19 mouse cellular contexts compared by ENCODE assay signal in the genomic region with DNA sequence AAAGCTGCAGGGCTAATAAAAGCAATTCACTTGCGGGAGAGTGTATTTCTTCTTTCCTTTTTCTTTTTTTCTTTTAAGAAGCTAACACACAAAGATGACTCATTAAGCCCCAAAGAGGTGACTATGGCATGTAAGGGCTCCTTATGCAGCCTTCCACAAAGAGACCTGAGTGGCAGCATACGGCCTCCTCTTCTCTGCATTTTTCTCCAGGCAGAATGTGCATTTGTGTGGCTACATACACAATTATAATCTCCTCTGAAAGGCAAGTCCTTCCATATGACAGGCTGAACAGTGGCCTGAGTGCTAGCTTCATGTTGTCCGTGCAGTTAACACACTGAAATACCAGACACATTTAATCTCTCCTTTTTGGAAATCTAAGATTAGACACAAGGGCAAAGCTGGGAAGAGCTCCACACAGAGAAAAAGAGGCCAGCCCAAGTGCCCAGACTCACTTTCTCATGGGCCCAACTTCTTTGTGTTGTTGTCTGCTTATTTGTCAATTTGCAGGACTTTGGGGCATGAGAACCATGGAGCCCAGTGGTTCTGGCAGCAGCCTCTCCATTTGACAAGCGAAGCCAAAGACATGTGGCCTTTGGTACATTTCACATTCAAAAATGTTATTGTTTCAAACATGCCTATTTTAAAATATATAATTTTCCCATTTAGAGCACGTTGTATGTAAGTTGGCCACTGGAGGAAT. TPM values are rescaled to one million over a fixed set of nuclear protein-coding genes. Genes with fewer than 3 reads are reported as not detected.
A peak's percentile ranks its signal among the peaks of the same experiment; 100 is the strongest.
DNase-seq lines count a peak whose midpoint lies in the region; ATAC-seq and TF ChIP-seq lines count a peak whose summit lies in the region.
"Had no signal": no experiment of that assay in that cellular context is flagged by ENCODE, and none has a peak within 500 bp of the region (broad histone marks: within the 10 kb centered on the region; RNA-seq: fewer than 3 reads in every experiment).

No protein-coding gene starts in this region.

- H3K27me3 ChIP-seq in heart, embryonic 11.5 days (ENCODE audit: control insufficient read depth, insufficient read depth, low read length), result no peaks in the 10 kb centered on the region
- H3K27me3 ChIP-seq in lung, embryonic 14.5 days (ENCODE audit: insufficient read depth, low read length), result no peaks in the 10 kb centered on the region
- no peaks in the 10 kb centered on the region for H3K27me3 ChIP-seq in testis, adult 2 months (ENCODE audit: control insufficient read depth, insufficient read depth, low read length)
- H3K27me3 ChIP-seq: embryonic facial prominence, embryonic 12.5 days; liver, embryonic 12.5 days had no signal

- H3K4me3 ChIP-seq in heart, embryonic 11.5 days (ENCODE audit: low read depth, low read length), result no peak overlapping the region
- no peak overlapping the region for H3K4me3 ChIP-seq in lung, embryonic 14.5 days (ENCODE audit: low read depth, low read length)
- H3K4me3 ChIP-seq in testis, adult 2 months (ENCODE audit: control insufficient read depth, low read depth, low read length), result no peak overlapping the region
- H3K4me3 ChIP-seq: embryonic facial prominence, embryonic 12.5 days; liver, embryonic 12.5 days had no signal

- H3K27ac ChIP-seq in heart, embryonic 11.5 days (ENCODE audit: low read depth, low read length), result peak overlapping the region; percentile 50
- peak overlapping the region; percentile 75; the same call in 1 of the 2 replicates for H3K27ac ChIP-seq in lung, embryonic 14.5 days (ENCODE audit: low read depth)
- H3K27ac ChIP-seq in testis, adult 2 months (ENCODE audit: control insufficient read depth, insufficient read depth, low read depth, low read length), result peak overlapping the region; percentile 58; the same call in 1 of the 2 replicates
- H3K27ac ChIP-seq: embryonic facial prominence, embryonic 12.5 days; hindbrain, postnatal 0 days; liver, embryonic 12.5 days had no signal

- H3K4me1 ChIP-seq in heart, embryonic 11.5 days (ENCODE audit: control insufficient read depth, insufficient read depth, low read length), result peaks cover 10% of the 10 kb centered on the region; the same call in 1 of the 2 replicates
- H3K4me1 ChIP-seq in lung, embryonic 14.5 days (ENCODE audit: insufficient read depth), result peaks cover 11% of the 10 kb centered on the region; the same call in 1 of the 2 replicates
- 0 out of 2 replicates have a peak, but pooled peaks cover 3% of the 10 kb centered on the region for H3K4me1 ChIP-seq in testis, adult 2 months (ENCODE audit: control insufficient read depth, insufficient read depth, low read length)
- H3K4me1 ChIP-seq: embryonic facial prominence, embryonic 12.5 days; liver, embryonic 12.5 days had no signal

- no peaks in the 10 kb centered on the region for H3K9me3 ChIP-seq in heart, embryonic 11.5 days (replicated peaks; ENCODE audit: control insufficient read depth, low read length)
- no peaks in the 10 kb centered on the region for H3K9me3 ChIP-seq in lung, embryonic 14.5 days (ENCODE audit: low read depth, low read length)
- H3K9me3 ChIP-seq: embryonic facial prominence, embryonic 12.5 days; liver, embryonic 12.5 days had no signal

- no peak for ATAC-seq in heart, embryonic 11.5 days (replicated peaks; ENCODE audit: insufficient number of reproducible peaks, low FRiP score, low TSS enrichment)
- no peak for ATAC-seq in lung, embryonic 14.5 days (ENCODE audit: insufficient read depth)
- no peak for ATAC-seq in erythroid progenitor cell, adult 5-6 weeks (replicated peaks; ENCODE audit: low FRiP score, poor library complexity, severe bottlenecking)
- ATAC-seq: hindbrain, postnatal 0 days; liver, embryonic 12.5 days had no signal

- DNase-seq in heart, adult 8-10 months (ENCODE audit: low spot score), result no peak
- no peak for DNase-seq in lung, embryonic 14.5 days
- DNase-seq in lung, adult 18-20 months, result no peak
- no peak for DNase-seq in testis, postnatal 10 days (ENCODE audit: low spot score)
- no peak for DNase-seq in spleen, postnatal 4 days (ENCODE audit: low spot score in 2 of 2)
- DNase-seq: adrenal gland, postnatal 10 days; B cell, adult 2 months; cerebellum, adult 2 months; kidney, adult 11 months; kidney, postnatal 10 days; lung, postnatal 36 days; spleen, adult 18-20 months; thymus, postnatal 14 days had no signal

- no peak for TF ChIP-seq CTCF in lung, embryonic 14.5 days (IDR thresholded peaks at IDR 0.05; ENCODE audit: low read depth)
- TF ChIP-seq CTCF in testis, adult 2 months (IDR thresholded peaks at IDR 0.05; ENCODE audit: control insufficient read depth, insufficient read depth, insufficient replicate concordance, low read depth, low read length), result no peak

- TF ChIP-seq POLR2A in testis, adult 2 months (IDR thresholded peaks at IDR 0.05; ENCODE audit: control insufficient read depth, low read depth, low read length), result no peak

- H3K9ac ChIP-seq in heart, embryonic 11.5 days (ENCODE audit: low read depth, low read length), result no peak overlapping the region
- no peak overlapping the region for H3K9ac ChIP-seq in lung, embryonic 14.5 days
- H3K9ac ChIP-seq: embryonic facial prominence, embryonic 12.5 days; liver, embryonic 12.5 days had no signal

- H3K36me3 ChIP-seq in heart, embryonic 11.5 days (ENCODE audit: control insufficient read depth, insufficient read depth, low read length), result no peaks in the 10 kb centered on the region
- H3K36me3 ChIP-seq in lung, embryonic 14.5 days (ENCODE audit: insufficient read depth), result no peaks in the 10 kb centered on the region
- H3K36me3 ChIP-seq in testis, adult 2 months (ENCODE audit: control insufficient read depth, insufficient read depth, low read length), result no peaks in the 10 kb centered on the region
- H3K36me3 ChIP-seq: embryonic facial prominence, embryonic 12.5 days; liver, embryonic 12.5 days had no signal

- WGBS in heart, embryonic 11.5 days (ENCODE audit: insufficient replicate concordance), result 72% methylated on average over 5 of the region's 5 CpGs
- 73% methylated on average over 5 of the region's 5 CpGs for WGBS in lung, embryonic 14.5 days

- H3K4me2 ChIP-seq in heart, embryonic 11.5 days, result no peak overlapping the region
- H3K4me2 ChIP-seq in lung, embryonic 14.5 days, result no peak overlapping the region
- H3K4me2 ChIP-seq: embryonic facial prominence, embryonic 12.5 days; liver, embryonic 12.5 days had no signal

RNA-seq across cellular contexts. Expression of a gene that starts 7.2 kb away (rescaled TPM):
- polyA plus RNA-seq in heart, embryonic 11.5 days (2014; fragmentation: Nextera tagmentation; extraction: Ambion mirVana), result 43.9 and 47.4 TPM in 2 replicates
- total RNA-seq in heart, adult 8-10 months (2022), result 10 to 100 TPM in 3 of 4 experiments, 1 to 10 TPM in 1; 9.1 to 14.9 (median 13.8) TPM
- polyA plus RNA-seq in lung, embryonic 14.5 days (2014; fragmentation: Nextera tagmentation; extraction: Ambion mirVana), result 73.3 and 73.4 TPM in 2 replicates
- 81.5 and 91.7 TPM in 2 replicates for polyA plus RNA-seq in testis, adult 2 months (2012; rRNA removed)
- total RNA-seq in erythroid progenitor cell, adult 5-6 weeks (2015; ENCODE audit: low replicate concordance), result 1.4 and 3.8 TPM in 2 replicates
- total RNA-seq in erythroid progenitor cell, adult 5-6 weeks (2017; ENCODE audit: low replicate concordance), result 1.2 and 4.0 TPM in 2 replicates

RNA-seq across cellular contexts. Expression of a gene that starts 20.0 kb away (rescaled TPM):
- 3.8 and 4.0 TPM in 2 replicates for polyA plus RNA-seq in heart, embryonic 11.5 days (2014; fragmentation: Nextera tagmentation; extraction: Ambion mirVana)
- 10 to 100 TPM in 3 of 4 experiments, 1 to 10 TPM in 1; 8.9 to 13.3 (median 11.3) TPM for total RNA-seq in heart, adult 8-10 months (2022)
- polyA plus RNA-seq in lung, embryonic 14.5 days (2014; fragmentation: Nextera tagmentation; extraction: Ambion mirVana), result 7.6 TPM in 2 replicates
- polyA plus RNA-seq in testis, adult 2 months (2012; rRNA removed), result 0.44 and 0.96 TPM in 2 replicates
- total RNA-seq in erythroid progenitor cell, adult 5-6 weeks (2015; ENCODE audit: low replicate concordance), result 0.42 and 1.1 TPM in 2 replicates
- total RNA-seq in erythroid progenitor cell, adult 5-6 weeks (2017; ENCODE audit: low replicate concordance), result 0.51 and 2.6 TPM in 2 replicates
